Mouse (Mus musculus) MEL (cell line): ENCODE measurements at regions not wholly inside any gene's neighbourhood (a gene's known extent, or its start where the extent isn't known, plus 50 kb on each side); places are given as distances from the start of the nearest gene placed in this dataset.

Experiments
- DNase-seq: peaks from one replicate; pipeline ENCODE4 v3.0.0; 2011; ENCODE audit warnings: low read depth, low spot score
- H3K27ac ChIP-seq: 2 replicates; pipeline ENCODE4 v1.5.1; 2012; ENCODE audit warnings: low read depth, mild to moderate bottlenecking, control low read depth, low read length, moderate library complexity; ENCODE audit not compliant: control insufficient read depth
- H3K27me3 ChIP-seq, 2 experiments: fragments of 150-350 bp in 1 of 2; sonication (generic) in 1 of 2; 2 replicates each; pipeline ENCODE4 v1.6.1; 2012; ENCODE audit warnings: low read length in 2 of 2, mild to moderate bottlenecking in 2 of 2, improper control_type of control experiment in 1 of 2, moderate library complexity in 1 of 2; ENCODE audit not compliant: insufficient read depth in 2 of 2, control insufficient read depth in 1 of 2
- H3K36me3 ChIP-seq, 2 experiments: 2 replicates each; pipeline ENCODE4 v1.6.1; 2012 to 2014; ENCODE audit warnings: low read length in 2 of 2, improper control_type of control experiment in 1 of 2, inconsistent platforms in 1 of 2, mild to moderate bottlenecking in 1 of 2; ENCODE audit not compliant: insufficient read depth in 2 of 2, control insufficient read depth in 1 of 2
- H3K4me1 ChIP-seq, 2 experiments: fragments of 150-350 bp in 1 of 2; sonication (generic) in 1 of 2; 2 replicates each; pipeline ENCODE4 v1.6.1; 2012; ENCODE audit warnings: low read length in 2 of 2, improper control_type of control experiment in 1 of 2, mild to moderate bottlenecking in 1 of 2; ENCODE audit not compliant: insufficient read depth in 2 of 2, control insufficient read depth in 1 of 2
- H3K4me3 ChIP-seq, 2 experiments: fragments of 150-350 bp in 1 of 2; sonication (generic) in 1 of 2; 2 replicates each; pipeline ENCODE4 v1.5.1; 2012; ENCODE audit warnings: low read depth in 2 of 2, low read length in 2 of 2, mild to moderate bottlenecking in 2 of 2, moderate library complexity in 2 of 2, control low read depth in 1 of 2, improper control_type of control experiment in 1 of 2; ENCODE audit not compliant: control insufficient read depth in 1 of 2, insufficient read depth in 1 of 2
- H3K79me2 ChIP-seq: 2 replicates; pipeline ENCODE4 v1.6.1; 2012; ENCODE audit warnings: mild to moderate bottlenecking, low read length, moderate library complexity; ENCODE audit not compliant: control insufficient read depth, poor library complexity, insufficient read depth
- H3K9ac ChIP-seq: 2 replicates; pipeline ENCODE4 v1.6.1; 2012; ENCODE audit warnings: low read depth, mild to moderate bottlenecking, control low read depth, low read length, moderate library complexity; ENCODE audit not compliant: control insufficient read depth, poor library complexity, severe bottlenecking
- H3K9me3 ChIP-seq: fragments of 150-350 bp; sonication (generic); replicated peaks from 2 replicates; pipeline ENCODE4 v1.6.1; 2012; ENCODE audit warnings: mild to moderate bottlenecking, low read length, improper control_type of control experiment, moderate library complexity; ENCODE audit not compliant: insufficient read depth
- CTCF ChIP-seq, 3 experiments: IDR thresholded peaks in 2 of 3; conservative IDR thresholded peaks in 1 of 3; 2 replicates each; pipeline ENCODE4 v1.5.1; 2011 to 2012; ENCODE audit warnings: low read length in 3 of 3, low read depth in 2 of 3, mild to moderate bottlenecking in 2 of 3, improper control_type of control experiment in 1 of 3, inconsistent platforms in 1 of 3, mixed read lengths in 1 of 3, moderate library complexity in 1 of 3; ENCODE audit not compliant: control insufficient read depth in 1 of 3, insufficient read depth in 1 of 3, poor library complexity in 1 of 3, severe bottlenecking in 1 of 3
- ELF1 ChIP-seq: IDR thresholded peaks from 2 replicates; pipeline ENCODE4 v1.6.1; 2014; ENCODE audit warnings: low read depth, mild to moderate bottlenecking, inconsistent platforms, low read length, improper control_type of control experiment, moderate library complexity
- EP300 ChIP-seq, 2 experiments: IDR thresholded peaks; 2 replicates each; pipeline ENCODE4 v1.6.1; 2011; ENCODE audit warnings: improper control_type of control experiment in 2 of 2, low read length in 2 of 2, low read depth in 1 of 2, mild to moderate bottlenecking in 1 of 2
- ETS1 ChIP-seq: IDR thresholded peaks from 2 replicates; pipeline ENCODE4 v1.6.1; 2012; ENCODE audit warnings: low read depth, mild to moderate bottlenecking, inconsistent platforms, low read length, improper control_type of control experiment, moderate library complexity
- MAFK ChIP-seq: IDR thresholded peaks from 2 replicates; pipeline ENCODE4 v1.6.1; 2011; ENCODE audit warnings: low read depth, mild to moderate bottlenecking, low read length, improper control_type of control experiment, borderline replicate concordance
- MAX ChIP-seq: IDR thresholded peaks from 2 replicates; pipeline ENCODE4 v1.6.1; 2011; ENCODE audit warnings: low read length, improper control_type of control experiment
- MAZ ChIP-seq: IDR thresholded peaks from 2 replicates; pipeline ENCODE4 v1.6.1; 2012; ENCODE audit warnings: low read depth, mild to moderate bottlenecking, inconsistent platforms, low read length, improper control_type of control experiment
- MEF2A ChIP-seq: IDR thresholded peaks from 2 replicates; pipeline ENCODE4 v1.6.1; 2014; ENCODE audit warnings: low read depth, mild to moderate bottlenecking, inconsistent platforms, low read length, improper control_type of control experiment; ENCODE audit not compliant: poor library complexity, insufficient replicate concordance, severe bottlenecking; ENCODE audit errors: extremely low read depth
- MXI1 ChIP-seq: IDR thresholded peaks from 2 replicates; pipeline ENCODE4 v1.6.1; 2011; ENCODE audit warnings: mild to moderate bottlenecking, low read depth, low read length, improper control_type of control experiment
- NELFE ChIP-seq: IDR thresholded peaks from 2 replicates; pipeline ENCODE4 v1.6.1; 2011; ENCODE audit warnings: low read depth, low read length, improper control_type of control experiment
- NRF1 ChIP-seq: IDR thresholded peaks from 2 replicates; pipeline ENCODE4 v1.6.1; 2014; ENCODE audit warnings: low read depth, mild to moderate bottlenecking, inconsistent platforms, low read length, improper control_type of control experiment, moderate library complexity; ENCODE audit not compliant: poor library complexity, insufficient read depth, severe bottlenecking
- POLR2A ChIP-seq, 2 experiments: IDR thresholded peaks; 2 replicates each; pipeline ENCODE4 v1.6.1; 2011 to 2012; ENCODE audit warnings: low read length in 2 of 2, mild to moderate bottlenecking in 2 of 2, control low read depth in 1 of 2, improper control_type of control experiment in 1 of 2, low read depth in 1 of 2, moderate library complexity in 1 of 2; ENCODE audit not compliant: control insufficient read depth in 1 of 2, insufficient read depth in 1 of 2, poor library complexity in 1 of 2
- POLR2AphosphoS2 ChIP-seq: IDR thresholded peaks from 2 replicates; pipeline ENCODE4 v1.6.1; 2011; ENCODE audit warnings: low read length, improper control_type of control experiment
- TAL1 ChIP-seq: IDR thresholded peaks from 2 replicates; pipeline ENCODE4 v1.6.1; 2012; ENCODE audit warnings: mild to moderate bottlenecking, inconsistent platforms, low read length, moderate library complexity, mixed read lengths
- TCF12 ChIP-seq: IDR thresholded peaks from 2 replicates; pipeline ENCODE4 v1.6.1; 2014; ENCODE audit warnings: low read depth, mild to moderate bottlenecking, inconsistent platforms, low read length, improper control_type of control experiment, moderate library complexity
- ZC3H11A ChIP-seq: IDR thresholded peaks from 2 replicates; pipeline ENCODE4 v1.6.1; 2012; ENCODE audit warnings: low read depth, mild to moderate bottlenecking, inconsistent platforms, low read length, improper control_type of control experiment
- ZNF384 ChIP-seq: IDR thresholded peaks from 2 replicates; pipeline ENCODE4 v1.6.1; 2012; ENCODE audit warnings: low read depth, mild to moderate bottlenecking, inconsistent platforms, low read length, improper control_type of control experiment

DNA sequence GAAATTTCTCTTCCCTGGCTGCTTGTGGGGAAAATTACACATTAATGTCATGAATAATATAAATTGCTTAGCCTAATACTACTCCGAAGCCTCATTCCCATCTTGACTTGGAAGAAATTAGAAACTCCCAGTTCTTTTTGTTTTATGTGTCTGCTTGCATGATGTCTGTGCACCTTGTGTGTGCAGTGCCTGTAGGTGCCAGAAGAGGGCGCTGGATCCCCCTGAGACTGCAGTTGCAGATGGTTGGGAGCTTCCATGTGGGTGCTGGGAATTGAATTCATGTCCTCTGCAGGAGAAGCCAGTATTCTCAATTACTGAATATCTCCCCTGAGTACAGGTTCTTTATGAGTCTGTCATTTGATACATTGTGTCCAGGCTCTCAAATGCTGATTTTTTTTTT, 171.1 kb upstream of the Plcz1 start:
- H3K27me3 ChIP-seq = no peaks in the 10 kb centered on the region
- no peak overlapping the region for H3K27ac ChIP-seq
- H3K9me3 ChIP-seq = no peaks in the 10 kb centered on the region
- TF ChIP-seq CTCF (IDR thresholded peaks at IDR 0.05 in 2 of 3, conservative IDR thresholded peaks at IDR 0.05 in 1 of 3; ENCODE audit: control insufficient read depth in 1 of 3, insufficient read depth in 1 of 3, low read depth in 2 of 3, low read length in 3 of 3, poor library complexity in 1 of 3, severe bottlenecking in 1 of 3) (0 out of 6 replicates have a peak, but pooled peaks of 1 of the 3 experiments have one; percentile 4), ETS1 (no peak), MAX (no peak)
- no peaks in the 10 kb centered on the region for H3K79me2 ChIP-seq
- H3K9ac ChIP-seq = no peak overlapping the region
- no peaks in the 10 kb centered on the region for H3K4me1 ChIP-seq
- no peaks in the 10 kb centered on the region for H3K36me3 ChIP-seq
- DNase-seq = no peak
- no peak overlapping the region for H3K4me3 ChIP-seq

DNA sequence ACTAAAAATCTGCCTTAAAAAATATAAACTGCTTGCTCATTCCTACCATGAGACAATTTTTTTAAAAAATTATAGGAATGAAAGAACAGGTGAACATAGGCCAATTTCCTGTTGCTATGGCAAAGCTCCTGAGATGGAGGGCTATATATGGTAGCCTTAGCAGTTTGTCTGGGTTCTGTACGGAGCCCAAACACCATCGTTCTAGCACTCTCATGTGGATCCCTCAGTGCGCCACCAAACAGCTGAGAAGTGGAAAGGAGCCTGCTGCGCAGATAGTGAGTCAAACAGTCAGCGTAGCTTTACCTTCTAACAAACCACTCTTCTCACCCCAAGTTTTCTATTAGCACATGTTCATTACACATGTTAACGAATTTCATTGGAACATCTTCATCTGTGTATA, 168.9 kb upstream of the Plcz1 start:
- no peaks in the 10 kb centered on the region for H3K79me2 ChIP-seq
- H3K4me1 ChIP-seq = no peaks in the 10 kb centered on the region
- no peaks in the 10 kb centered on the region for H3K9me3 ChIP-seq
- DNase-seq = no peak
- TF ChIP-seq EP300 (IDR thresholded peaks at IDR 0.05; ENCODE audit: low read depth in 1 of 2, low read length in 2 of 2) = no peak
- TF ChIP-seq ELF1 = no peak
- TF ChIP-seq ZNF384 = no peak
- TF ChIP-seq POLR2AphosphoS2 = no peak
- TF ChIP-seq MAX = no peak
- no peak for TF ChIP-seq NELFE
- TF ChIP-seq TAL1 = no peak
- TF ChIP-seq MEF2A = no peak
- no peak for TF ChIP-seq POLR2A (IDR thresholded peaks at IDR 0.05; ENCODE audit: control insufficient read depth in 1 of 2, insufficient read depth in 1 of 2, low read depth in 1 of 2, low read length in 2 of 2, poor library complexity in 1 of 2)
- TF ChIP-seq MAFK = no peak
- no peak for TF ChIP-seq MXI1
- H3K36me3 ChIP-seq = no peaks in the 10 kb centered on the region
- H3K4me3 ChIP-seq = no peak overlapping the region
- H3K9ac ChIP-seq = no peak overlapping the region
- H3K27ac ChIP-seq = no peak overlapping the region
- H3K27me3 ChIP-seq = no peaks in the 10 kb centered on the region

DNA sequence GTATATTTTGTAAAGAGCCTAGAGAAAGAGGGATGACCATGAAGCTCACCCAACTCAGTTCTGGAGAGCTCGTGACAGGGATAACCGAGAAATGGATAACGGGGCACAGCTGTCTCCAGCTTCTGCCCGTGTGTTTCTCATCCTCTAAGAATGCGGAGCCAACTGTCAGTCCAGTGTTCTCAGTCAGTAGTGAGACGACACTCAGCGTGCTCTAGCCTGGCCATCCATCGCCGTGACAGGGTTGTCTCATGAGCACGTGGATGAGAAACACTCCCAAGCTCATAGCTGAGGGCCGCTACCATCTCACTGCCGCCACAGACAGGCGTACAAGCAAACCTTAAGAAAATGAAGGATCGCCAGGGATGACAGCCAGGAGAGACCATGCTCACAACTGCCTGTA, 167.8 kb upstream of the Plcz1 start:
- TF ChIP-seq TCF12 = no peak
- TF ChIP-seq NRF1 = no peak
- no peak for TF ChIP-seq ZC3H11A
- TF ChIP-seq MAZ = no peak
- H3K36me3 ChIP-seq = no peaks in the 10 kb centered on the region
- no peaks in the 10 kb centered on the region for H3K9me3 ChIP-seq
- no peak overlapping the region for H3K4me3 ChIP-seq
- no peak for DNase-seq
- no peak overlapping the region for H3K27ac ChIP-seq
- no peaks in the 10 kb centered on the region for H3K79me2 ChIP-seq
- H3K4me1 ChIP-seq = no peaks in the 10 kb centered on the region
- H3K27me3 ChIP-seq = no peaks in the 10 kb centered on the region
- no peak overlapping the region for H3K9ac ChIP-seq
